Mouse (Mus musculus): Measurements from ENCODE around the gene Nol12.

Gene Nol12

GRCm38 (mm10) chr15:78990970-78991525, 56.3 kb downstream of the Nol12 start:
- DNase-seq (ENCODE audit: low spot score in 2 of 2) = no peak

DNA sequence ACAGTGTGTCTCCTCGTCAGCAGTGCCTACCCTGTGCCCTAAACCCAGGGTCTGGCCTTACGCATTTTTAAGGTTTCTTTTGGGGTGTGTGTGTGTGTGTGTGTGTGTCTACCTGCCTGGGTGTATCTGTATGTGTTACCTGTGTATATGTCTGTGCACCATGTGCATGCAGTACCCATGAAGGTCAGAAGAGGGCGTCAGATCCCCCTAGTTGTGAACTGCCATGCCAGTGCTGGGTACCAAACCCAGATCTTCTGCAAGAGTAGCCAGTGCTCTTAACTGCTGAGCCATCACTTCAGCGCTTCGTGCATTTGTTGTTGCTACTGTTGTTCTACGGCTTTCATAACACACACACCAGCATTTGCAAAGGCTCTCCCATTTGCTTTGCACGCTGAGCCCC, 57.5 kb downstream of the Nol12 start:
- no peak for DNase-seq (ENCODE audit: low spot score in 2 of 2)

DNA sequence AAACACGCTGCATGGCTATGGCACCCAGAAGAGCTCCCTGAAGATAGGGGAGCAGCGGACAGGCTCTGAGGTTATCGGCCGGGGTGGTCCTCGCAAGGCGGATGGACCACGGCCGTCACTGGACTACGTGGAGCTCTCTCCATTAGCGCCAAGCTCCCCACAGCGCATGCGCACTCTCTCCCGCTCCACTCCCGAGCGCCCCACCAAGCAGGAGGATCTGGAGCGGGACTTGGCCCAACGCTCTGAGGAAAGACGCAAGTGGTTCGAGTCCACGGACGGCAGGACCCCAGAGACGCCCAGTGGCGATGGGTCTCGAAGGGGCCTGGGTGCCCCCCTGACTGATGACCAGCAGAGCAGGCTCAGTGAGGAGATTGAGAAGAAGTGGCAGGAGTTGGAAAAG, 58.2 kb downstream of the Nol12 start:
- DNase-seq (ENCODE audit: low spot score in 2 of 2) = no peak

Measured in spleen, postnatal 36 days (tissue).